Mouse (Mus musculus) lung, adult 2 months (tissue): ENCODE results near the gene Ptprr.

Experiments
- CTCF ChIP-seq: fragments of 200-500 bp; IDR thresholded peaks from 2 replicates; pipeline ENCODE4 v1.5.1; 2011; ENCODE audit warnings: mild to moderate bottlenecking, low read length, control low read depth; ENCODE audit not compliant: insufficient read depth
- POLR2A ChIP-seq: fragments of 200-500 bp; IDR thresholded peaks from 2 replicates; pipeline ENCODE4 v1.6.1; 2011; ENCODE audit warnings: low read depth, mild to moderate bottlenecking, control low read depth, low read length, borderline replicate concordance; ENCODE audit errors: extremely low read depth

DNA sequence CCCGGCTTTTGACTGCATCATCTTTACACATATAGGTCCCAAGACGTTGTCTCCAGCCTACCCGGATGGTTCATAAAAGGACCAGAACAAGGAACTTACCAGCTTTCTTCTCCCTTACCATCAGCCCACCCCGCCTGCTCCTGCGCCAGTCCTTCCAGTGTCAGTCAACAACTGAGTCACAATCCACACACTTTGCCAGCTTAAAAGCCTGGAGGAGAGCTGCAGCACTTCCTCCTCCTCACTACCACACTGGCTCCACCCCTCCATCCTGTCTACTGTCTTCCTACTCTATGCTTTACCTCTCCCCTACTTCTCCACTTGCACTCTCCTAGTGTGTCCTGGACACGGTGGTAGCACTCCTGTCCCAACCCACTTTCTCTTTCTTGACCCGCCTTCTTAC is 80.5 kb downstream of the Ptprr start:
- no peak for TF ChIP-seq POLR2A
- TF ChIP-seq CTCF, result no peak
